Mouse (Mus musculus) layer of hippocampus, postnatal 36 days (tissue): ENCODE measurements at regions not wholly inside any gene's neighbourhood (a gene's known extent, or its start where the extent isn't known, plus 50 kb on each side); places are given as distances from the start of the nearest gene placed in this dataset.

ENCODE experiments used
- DNase-seq, 2 experiments: peaks; one replicate each; pipeline ENCODE4 v3.0.0; 2022

GRCm38 (mm10) chr10:112863808-112864207 lies 65.0 kb downstream of the Atxn7l3b start:
- DNase-seq = peak in 1 of 2 experiments; percentile 14

GRCm38 (mm10) chr10:112863375-112863774 lies 65.4 kb downstream of the Atxn7l3b start:
- DNase-seq = no peak

GRCm38 (mm10) chr10:112851997-112852396 lies 76.8 kb downstream of the Atxn7l3b start:
- DNase-seq = no peak

- DNase-seq = no peak
These were observed 82.6 kb downstream of the Atxn7l3b start for GRCm38 (mm10) chr10:112846225-112846624.

- DNase-seq = no peak
These were observed 91.3 kb downstream of the Atxn7l3b start for GRCm38 (mm10) chr10:112837400-112838035.

- DNase-seq = no peak
These were observed 92.8 kb downstream of the Atxn7l3b start for GRCm38 (mm10) chr10:112835970-112836369.

GRCm38 (mm10) chr10:112835508-112835907 lies 93.3 kb downstream of the Atxn7l3b start:
- DNase-seq = no peak

GRCm38 (mm10) chr10:112810181-112810580 lies 118.6 kb downstream of the Atxn7l3b start:
- DNase-seq = no peak

- no peak for DNase-seq
These were observed 125.2 kb downstream of the Atxn7l3b start for GRCm38 (mm10) chr10:112803557-112803956.

GRCm38 (mm10) chr10:112801560-112801959 lies 127.2 kb downstream of the Atxn7l3b start:
- peak; percentile 11 to 24 for DNase-seq

GRCm38 (mm10) chr10:112798603-112799002 lies 130.2 kb downstream of the Atxn7l3b start:
- DNase-seq = no peak

GRCm38 (mm10) chr10:112798090-112798489 lies 130.7 kb downstream of the Atxn7l3b start:
- DNase-seq = no peak

GRCm38 (mm10) chr10:112795938-112796337 lies 132.9 kb downstream of the Atxn7l3b start:
- no peak for DNase-seq

GRCm38 (mm10) chr10:112795473-112795872 lies 133.3 kb downstream of the Atxn7l3b start:
- no peak for DNase-seq

GRCm38 (mm10) chr10:112788236-112788635 lies 140.6 kb downstream of the Atxn7l3b start:
- DNase-seq = no peak

- no peak for DNase-seq
These were observed 154.5 kb downstream of the Atxn7l3b start for GRCm38 (mm10) chr10:112774262-112774661.

GRCm38 (mm10) chr10:112746683-112747082 lies 182.1 kb downstream of the Atxn7l3b start:
- no peak for DNase-seq

- DNase-seq = no peak
These were observed 185.3 kb downstream of the Atxn7l3b start for GRCm38 (mm10) chr10:112743527-112743926.

GRCm38 (mm10) chr10:112742123-112742522 lies 186.7 kb downstream of the Atxn7l3b start:
- DNase-seq = no peak
